Mouse (Mus musculus): ENCODE measurements at regions not wholly inside any gene's neighbourhood (a gene's known extent, or its start where the extent isn't known, plus 50 kb on each side); places are given as distances from the start of the nearest gene placed in this dataset.

- 93% methylated on average over 1 of the region's 1 CpGs for WGBS
- no peak overlapping the region for H3K4me3 ChIP-seq
- no peaks in the 10 kb centered on the region for H3K36me3 ChIP-seq
- no peak overlapping the region for H3K27ac ChIP-seq (replicated peaks)
- ATAC-seq (ENCODE audit: low FRiP score, low read depth) = no peak
- no peaks in the 10 kb centered on the region for H3K9me3 ChIP-seq
- H3K27me3 ChIP-seq = no peaks in the 10 kb centered on the region
- no peaks in the 10 kb centered on the region for H3K4me1 ChIP-seq (replicated peaks)
- no peak overlapping the region for H3K4me2 ChIP-seq
- no peak overlapping the region for H3K9ac ChIP-seq
These were observed 98.7 kb upstream of the Tbl1xr1 start for GRCm38 (mm10) chr3:21977775-21978174.

- 88% methylated on average over 8 of the region's 8 CpGs for WGBS
- no peaks in the 10 kb centered on the region for H3K4me1 ChIP-seq (replicated peaks)
- ATAC-seq (ENCODE audit: low FRiP score, low read depth) = no peak
These were observed 93.5 kb upstream of the Tbl1xr1 start for GRCm38 (mm10) chr3:21982991-21983390.

GRCm38 (mm10) chr3:21983993-21984725, 92.3 kb upstream of the Tbl1xr1 start:
- no peaks in the 10 kb centered on the region for H3K4me1 ChIP-seq (replicated peaks)
- H3K4me2 ChIP-seq = no peak overlapping the region
- 45% methylated on average over 2 of the region's 2 CpGs for WGBS
- no peak overlapping the region for H3K27ac ChIP-seq (replicated peaks)
- H3K9me3 ChIP-seq = no peaks in the 10 kb centered on the region
- no peak overlapping the region for H3K9ac ChIP-seq
- H3K36me3 ChIP-seq = no peaks in the 10 kb centered on the region
- no peak overlapping the region for H3K4me3 ChIP-seq
- ATAC-seq (ENCODE audit: low FRiP score, low read depth) = no peak
- no peaks in the 10 kb centered on the region for H3K27me3 ChIP-seq

More at GRCm38 (mm10) chr3:21982991-21983390, 93.5 kb upstream of the Tbl1xr1 start:
- H3K27ac ChIP-seq (replicated peaks) = no peak overlapping the region
- no peak overlapping the region for H3K9ac ChIP-seq
- no peak overlapping the region for H3K4me2 ChIP-seq
- H3K4me3 ChIP-seq = no peak overlapping the region
- H3K27me3 ChIP-seq = no peaks in the 10 kb centered on the region
- no peaks in the 10 kb centered on the region for H3K9me3 ChIP-seq
- H3K36me3 ChIP-seq = no peaks in the 10 kb centered on the region

GRCm38 (mm10) chr3:21984807-21985206, 91.6 kb upstream of the Tbl1xr1 start:
- Histone ChIP-seq H3K27me3 (no peaks in the 10 kb centered on the region), H3K9me3 (no peaks in the 10 kb centered on the region), H3K9ac (no peak overlapping the region), H3K4me3 (no peak overlapping the region), H3K4me2 (no peak overlapping the region), H3K27ac (replicated peaks) (no peak overlapping the region), H3K36me3 (no peaks in the 10 kb centered on the region), H3K4me1 (replicated peaks) (no peaks in the 10 kb centered on the region)
- ATAC-seq (ENCODE audit: low FRiP score, low read depth) = no peak
- WGBS = 82% methylated on average over 2 of the region's 2 CpGs

- H3K36me3 ChIP-seq = no peaks in the 10 kb centered on the region
- WGBS = 89% methylated on average over 5 of the region's 5 CpGs
- no peak overlapping the region for H3K4me2 ChIP-seq
- H3K4me1 ChIP-seq (replicated peaks) = no peaks in the 10 kb centered on the region
- H3K27me3 ChIP-seq = no peaks in the 10 kb centered on the region
- H3K4me3 ChIP-seq = no peak overlapping the region
- no peak for ATAC-seq (ENCODE audit: low FRiP score, low read depth)
- H3K9ac ChIP-seq = no peak overlapping the region
- H3K27ac ChIP-seq (replicated peaks) = no peak overlapping the region
- H3K9me3 ChIP-seq = no peaks in the 10 kb centered on the region
These were observed 90.1 kb upstream of the Tbl1xr1 start for GRCm38 (mm10) chr3:21986164-21986892.

- H3K4me2 ChIP-seq = no peak overlapping the region
- H3K27ac ChIP-seq (replicated peaks) = no peak overlapping the region
- H3K27me3 ChIP-seq = no peaks in the 10 kb centered on the region
- H3K9me3 ChIP-seq = no peaks in the 10 kb centered on the region
- WGBS = 95% methylated on average over 2 of the region's 2 CpGs
- H3K9ac ChIP-seq = no peak overlapping the region
- H3K4me1 ChIP-seq (replicated peaks) = no peaks in the 10 kb centered on the region
- H3K36me3 ChIP-seq = no peaks in the 10 kb centered on the region
- ATAC-seq (ENCODE audit: low FRiP score, low read depth) = no peak
- H3K4me3 ChIP-seq = no peak overlapping the region
These were observed 89.6 kb upstream of the Tbl1xr1 start for GRCm38 (mm10) chr3:21986893-21987250.

- Histone ChIP-seq H3K27ac (replicated peaks) (no peak overlapping the region), H3K4me3 (no peak overlapping the region), H3K9me3 (no peaks in the 10 kb centered on the region), H3K4me2 (no peak overlapping the region), H3K27me3 (no peaks in the 10 kb centered on the region), H3K36me3 (no peaks in the 10 kb centered on the region), H3K9ac (no peak overlapping the region), H3K4me1 (replicated peaks) (no peaks in the 10 kb centered on the region)
- no peak for ATAC-seq (ENCODE audit: low FRiP score, low read depth)
- WGBS = 93% methylated on average over 5 of the region's 5 CpGs
These were observed 88.9 kb upstream of the Tbl1xr1 start for GRCm38 (mm10) chr3:21987455-21988009.

GRCm38 (mm10) chr3:21988010-21988531, 88.4 kb upstream of the Tbl1xr1 start:
- 89% methylated on average over 8 of the region's 8 CpGs for WGBS
- Histone ChIP-seq H3K4me3 (no peak overlapping the region), H3K36me3 (no peaks in the 10 kb centered on the region), H3K27me3 (no peaks in the 10 kb centered on the region), H3K9me3 (no peaks in the 10 kb centered on the region), H3K4me1 (replicated peaks) (no peaks in the 10 kb centered on the region), H3K27ac (replicated peaks) (no peak overlapping the region), H3K9ac (no peak overlapping the region), H3K4me2 (no peak overlapping the region)
- no peak for ATAC-seq (ENCODE audit: low FRiP score, low read depth)

GRCm38 (mm10) chr3:21990526-21990925, 85.9 kb upstream of the Tbl1xr1 start:
- no peak for ATAC-seq (ENCODE audit: low FRiP score, low read depth)
- Histone ChIP-seq H3K36me3 (no peaks in the 10 kb centered on the region), H3K27me3 (no peaks in the 10 kb centered on the region), H3K4me3 (no peak overlapping the region), H3K4me2 (no peak overlapping the region), H3K9me3 (no peaks in the 10 kb centered on the region), H3K9ac (no peak overlapping the region), H3K27ac (replicated peaks) (no peak overlapping the region), H3K4me1 (replicated peaks) (no peaks in the 10 kb centered on the region)
- 88% methylated on average over 4 of the region's 4 CpGs for WGBS

- no peaks in the 10 kb centered on the region for H3K36me3 ChIP-seq
- no peaks in the 10 kb centered on the region for H3K27me3 ChIP-seq
- 73% methylated on average over 9 of the region's 9 CpGs for WGBS
- no peak overlapping the region for H3K27ac ChIP-seq (replicated peaks)
- H3K9ac ChIP-seq = no peak overlapping the region
- no peaks in the 10 kb centered on the region for H3K9me3 ChIP-seq
- ATAC-seq (ENCODE audit: low FRiP score, low read depth) = 0 out of 2 replicates have a peak, but pooled peaks have one; percentile 15
- H3K4me2 ChIP-seq = no peak overlapping the region
- no peaks in the 10 kb centered on the region for H3K4me1 ChIP-seq (replicated peaks)
- no peak overlapping the region for H3K4me3 ChIP-seq
These were observed 84.7 kb upstream of the Tbl1xr1 start for GRCm38 (mm10) chr3:21991681-21992152.

GRCm38 (mm10) chr3:21992203-21992602, 84.2 kb upstream of the Tbl1xr1 start:
- Histone ChIP-seq H3K9ac (no peak overlapping the region), H3K4me2 (no peak overlapping the region), H3K27me3 (no peaks in the 10 kb centered on the region), H3K36me3 (no peaks in the 10 kb centered on the region), H3K9me3 (no peaks in the 10 kb centered on the region), H3K4me1 (replicated peaks) (no peaks in the 10 kb centered on the region), H3K4me3 (no peak overlapping the region), H3K27ac (replicated peaks) (no peak overlapping the region)
- 94% methylated on average over 5 of the region's 5 CpGs for WGBS
- no peak for ATAC-seq (ENCODE audit: low FRiP score, low read depth)

GRCm38 (mm10) chr3:21993961-21994360, 82.5 kb upstream of the Tbl1xr1 start:
- no peak overlapping the region for H3K27ac ChIP-seq (replicated peaks)
- no peak for ATAC-seq (ENCODE audit: low FRiP score, low read depth)
- no peaks in the 10 kb centered on the region for H3K9me3 ChIP-seq
- no peak overlapping the region for H3K9ac ChIP-seq
- no peaks in the 10 kb centered on the region for H3K36me3 ChIP-seq
- H3K4me2 ChIP-seq = no peak overlapping the region
- H3K4me3 ChIP-seq = no peak overlapping the region
- WGBS = 96% methylated on average over 2 of the region's 2 CpGs
- no peaks in the 10 kb centered on the region for H3K27me3 ChIP-seq
- no peaks in the 10 kb centered on the region for H3K4me1 ChIP-seq (replicated peaks)

Measured in hindbrain, embryonic 15.5 days (tissue).